Mouse (Mus musculus) ES-Bruce4 (cell line): ENCODE results near the gene Ids.

Experiments used
- CTCF ChIP-seq: IDR thresholded peaks from one replicate; pipeline ENCODE4 v1.8.1; 2011; ENCODE audit warnings: low read depth, low read length
- EP300 ChIP-seq: IDR thresholded peaks from 2 replicates; pipeline ENCODE4 v1.6.1; 2011; ENCODE audit warnings: low read depth, low read length; ENCODE audit not compliant: insufficient read depth
- POLR2A ChIP-seq: IDR thresholded peaks from one replicate; pipeline ENCODE4 v1.8.1; 2011; ENCODE audit warnings: low read length; ENCODE audit not compliant: insufficient read depth

DNA sequence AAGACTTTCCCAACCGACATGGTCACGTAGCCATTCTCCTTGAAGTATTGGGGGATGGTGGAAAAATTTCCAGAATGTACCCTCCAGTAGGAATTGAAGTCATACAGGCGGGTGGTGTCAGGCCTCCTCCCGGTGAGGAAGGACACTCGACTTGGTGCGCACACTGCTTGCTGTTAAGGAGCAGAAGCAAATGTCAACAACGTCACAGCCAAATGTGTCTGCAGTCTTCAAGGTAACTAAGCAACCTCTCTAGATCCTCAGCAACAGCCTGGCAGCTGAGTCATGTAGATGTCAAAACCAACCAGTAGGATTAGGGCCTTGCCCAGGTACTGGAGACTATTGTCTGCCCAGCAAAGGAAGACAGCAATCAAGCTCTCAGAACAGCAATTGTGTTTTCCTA lies 1.9 kb downstream of the Ids start:
- no peak for TF ChIP-seq CTCF
- TF ChIP-seq POLR2A: no peak
- TF ChIP-seq EP300: no peak
